Mouse (Mus musculus): ENCODE data around the gene C6.

Gene C6

GRCm38 (mm10) chr15:4726830-4727310 is at the start of gene C6:
Gene C6, plus strand, starts transcription at chr15:4727175.
- no peak for DNase-seq (ENCODE audit: low spot score in 2 of 2)

- DNase-seq (ENCODE audit: low spot score in 2 of 2): no peak
Measured at GRCm38 (mm10) chr15:4697604-4698003, 29.4 kb upstream of the C6 start.

DNA sequence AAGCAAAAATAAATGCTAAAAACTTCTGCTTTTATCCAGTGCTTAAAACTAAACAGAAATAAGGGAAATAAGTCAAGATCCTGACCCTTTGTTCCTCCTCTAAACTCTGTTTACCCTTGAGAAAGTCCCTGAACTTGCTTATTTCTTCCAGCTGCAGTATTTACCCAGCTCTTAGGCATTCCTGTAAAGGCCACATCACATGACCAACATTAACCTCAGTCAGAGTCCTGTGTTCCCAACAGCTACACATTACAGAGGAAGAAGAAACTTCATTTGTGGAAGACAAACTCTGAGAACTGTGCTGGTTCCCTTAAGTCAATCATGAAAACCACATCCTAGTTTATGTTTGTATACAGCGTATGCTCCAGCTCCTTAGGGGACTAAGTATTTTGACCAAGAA is 7.2 kb downstream of the C6 start:
- no peak for DNase-seq (ENCODE audit: low spot score in 2 of 2)

GRCm38 (mm10) chr15:4734996-4735609 is 8.1 kb downstream of the C6 start:
- no peak for DNase-seq (ENCODE audit: low spot score in 2 of 2)

DNA sequence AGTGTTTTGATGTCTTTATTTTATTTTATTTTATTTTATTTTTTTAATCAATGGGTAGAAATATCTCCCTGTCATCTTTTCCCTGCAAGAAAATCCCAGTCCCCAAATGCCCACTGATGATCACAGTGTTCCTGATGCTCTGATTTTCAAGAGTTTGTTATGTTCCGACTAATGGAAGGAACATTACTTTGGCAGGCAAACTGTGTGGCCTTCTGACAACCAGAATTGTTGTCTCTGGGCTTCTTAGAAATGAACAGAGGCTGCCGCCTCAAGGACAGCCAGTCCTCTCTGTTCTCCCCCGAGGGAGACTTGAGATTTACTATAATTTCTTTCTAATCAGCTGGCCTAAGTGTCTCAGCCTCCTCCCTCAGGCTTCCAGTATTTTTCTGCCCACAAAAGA is 20.7 kb downstream of the C6 start:
- no peak for DNase-seq (ENCODE audit: low spot score in 2 of 2)

- DNase-seq (ENCODE audit: low spot score in 2 of 2): no peak
Measured at GRCm38 (mm10) chr15:4790378-4790777, 63.4 kb downstream of the C6 start.

DNA sequence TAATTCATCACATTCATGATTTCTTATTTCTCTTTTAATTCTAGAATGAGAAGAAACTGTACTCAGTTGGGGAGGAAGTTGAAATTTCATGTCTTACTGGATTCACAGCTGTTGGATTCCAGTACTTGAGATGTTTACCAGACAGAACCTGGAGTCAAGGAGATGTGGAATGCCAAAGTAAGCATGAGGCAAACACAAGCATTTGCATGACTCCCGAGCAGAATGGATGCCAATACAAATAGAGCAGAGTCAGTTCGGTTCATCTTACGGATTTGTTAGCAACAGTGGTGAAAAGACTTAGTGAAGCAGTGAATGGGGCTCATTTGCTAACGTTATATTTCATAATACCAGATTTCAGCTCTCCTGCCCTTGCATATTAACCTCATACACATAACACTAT is 69.9 kb downstream of the C6 start:
- no peak for DNase-seq (ENCODE audit: low spot score in 2 of 2)

GRCm38 (mm10) chr15:4804256-4804655 is 77.3 kb downstream of the C6 start:
- DNase-seq (ENCODE audit: low spot score in 2 of 2): no peak

GRCm38 (mm10) chr15:4808131-4808530 is 81.2 kb downstream of the C6 start:
- DNase-seq (ENCODE audit: low spot score in 2 of 2): no peak

GRCm38 (mm10) chr15:4814976-4815375 is 88.0 kb downstream of the C6 start:
- no peak for DNase-seq (ENCODE audit: low spot score in 2 of 2)

DNA sequence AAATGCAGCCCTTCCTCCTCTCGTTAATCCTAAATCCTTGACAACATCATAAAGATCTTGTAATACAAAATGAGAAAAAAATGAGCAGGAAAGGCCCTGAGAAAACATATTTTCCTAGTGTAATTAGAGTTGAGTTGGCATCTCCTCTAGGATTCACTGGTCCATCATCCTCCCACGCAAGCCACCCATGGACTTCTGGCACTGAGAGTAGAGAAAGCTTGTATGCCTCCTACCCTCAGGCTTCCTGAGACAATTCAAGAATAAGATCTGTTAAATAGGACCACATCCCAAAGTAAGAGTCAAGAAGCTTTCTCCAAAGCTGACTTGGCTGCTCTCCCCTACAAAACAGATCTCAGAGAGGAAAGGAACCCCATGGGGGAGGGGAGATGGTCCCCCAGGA is 88.7 kb downstream of the C6 start:
- DNase-seq (ENCODE audit: low spot score in 2 of 2): no peak

DNA sequence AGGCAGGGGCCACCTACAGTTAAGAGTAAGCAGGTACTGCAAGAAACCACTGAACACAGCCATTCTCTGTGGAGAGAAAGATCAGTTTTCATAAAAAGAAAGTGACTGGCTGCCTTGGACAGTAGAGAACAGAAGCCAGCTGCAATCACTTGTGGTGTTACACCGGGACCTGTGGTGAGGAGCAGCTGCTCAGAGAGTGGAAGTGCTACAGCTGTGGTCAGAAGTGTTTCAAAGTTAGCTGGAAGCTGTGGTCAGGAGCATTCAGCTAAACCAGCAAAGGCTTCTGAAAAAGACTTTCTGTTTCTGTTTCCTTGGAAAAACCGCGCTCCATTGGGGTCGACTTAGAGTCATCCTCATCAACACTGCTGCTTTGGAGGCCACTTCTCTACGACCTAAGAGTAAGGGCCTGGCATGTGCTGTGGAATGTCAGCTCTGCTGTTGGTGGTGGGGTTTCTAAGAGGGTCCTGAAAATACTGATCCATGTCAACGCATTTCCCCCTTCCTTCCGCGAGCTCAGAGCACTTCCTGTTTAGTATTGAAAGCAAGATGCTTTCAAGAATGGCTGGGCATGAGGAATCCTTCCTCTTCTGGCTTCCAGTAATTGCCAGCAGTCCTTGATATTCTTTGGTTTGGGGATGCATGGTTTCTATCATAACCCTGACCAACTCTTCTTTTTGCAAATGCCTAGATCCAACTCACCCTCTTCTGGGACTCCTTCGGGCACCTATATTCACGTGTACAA is 89.9 kb downstream of the C6 start:
- DNase-seq (ENCODE audit: low spot score in 2 of 2): peak in 1 of 2 experiments; percentile 19

DNA sequence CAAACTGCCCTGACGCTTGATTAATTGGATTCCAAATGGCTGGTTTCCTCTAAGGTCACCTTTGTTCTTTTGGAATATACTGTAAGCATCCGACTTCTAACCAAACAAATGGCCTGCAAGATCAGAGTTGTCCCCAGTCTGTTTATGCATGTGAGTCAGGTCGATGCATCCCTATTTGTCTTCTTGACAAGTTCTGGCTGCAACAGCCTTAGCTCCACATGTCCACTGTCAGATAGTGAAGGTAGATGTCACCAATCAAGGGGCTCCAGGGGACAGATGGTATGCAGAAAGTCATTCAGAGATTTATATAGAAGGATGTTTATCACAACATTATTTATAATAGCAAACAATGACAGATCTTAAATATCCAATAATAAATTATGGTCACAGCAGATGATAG is 91.5 kb downstream of the C6 start:
- no peak for DNase-seq (ENCODE audit: low spot score in 2 of 2)

- no peak for DNase-seq (ENCODE audit: low spot score in 2 of 2)
Measured at GRCm38 (mm10) chr15:4821161-4821560, 94.2 kb downstream of the C6 start.

- DNase-seq (ENCODE audit: low spot score in 2 of 2): no peak
Measured at GRCm38 (mm10) chr15:4821824-4822223, 94.8 kb downstream of the C6 start.

DNA sequence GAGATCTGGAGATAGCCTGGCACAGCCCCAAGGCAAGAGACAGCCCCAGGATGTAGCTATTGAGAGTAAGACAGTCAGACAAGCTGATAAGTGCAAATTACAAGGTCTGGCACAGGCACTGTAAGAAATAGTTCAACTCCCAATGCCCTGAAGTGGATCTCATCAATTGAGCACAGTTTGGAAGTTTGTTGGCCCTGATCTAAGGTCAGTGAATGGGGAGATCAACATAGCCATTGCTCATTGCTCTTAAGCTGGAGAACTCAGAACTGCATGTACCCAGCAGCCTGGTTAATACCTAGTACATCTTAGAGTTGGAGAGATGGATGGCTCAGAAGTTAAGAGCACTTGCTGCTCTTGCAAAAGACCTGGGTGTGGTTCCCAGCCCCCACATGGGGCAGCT is 100.8 kb downstream of the C6 start:
- no peak for DNase-seq (ENCODE audit: low spot score in 2 of 2)

DNA sequence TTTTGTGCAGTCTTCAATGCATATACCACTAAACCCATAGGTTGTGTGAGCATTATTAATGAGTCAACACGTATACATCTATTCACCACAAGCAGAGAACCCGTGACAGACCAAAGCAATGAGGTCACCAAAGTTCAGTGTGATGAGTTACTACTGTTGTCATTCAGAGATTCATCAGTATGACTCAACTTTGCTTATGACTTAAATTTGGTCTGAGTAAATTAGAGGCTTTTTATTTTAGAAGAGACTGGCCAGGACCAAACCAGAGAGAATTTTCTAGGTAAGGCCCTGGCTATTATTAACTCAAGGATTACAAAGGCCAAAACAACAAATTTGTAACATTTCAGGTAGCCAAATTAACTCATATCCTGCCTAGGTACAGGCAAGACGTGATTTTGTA is 109.4 kb downstream of the C6 start:
- DNase-seq (ENCODE audit: low spot score in 2 of 2): no peak

GRCm38 (mm10) chr15:4850015-4850414 is 123.0 kb downstream of the C6 start:
- DNase-seq (ENCODE audit: low spot score in 2 of 2): no peak
